8 mouse cellular contexts compared by ENCODE assay signal in the genomic region with DNA sequence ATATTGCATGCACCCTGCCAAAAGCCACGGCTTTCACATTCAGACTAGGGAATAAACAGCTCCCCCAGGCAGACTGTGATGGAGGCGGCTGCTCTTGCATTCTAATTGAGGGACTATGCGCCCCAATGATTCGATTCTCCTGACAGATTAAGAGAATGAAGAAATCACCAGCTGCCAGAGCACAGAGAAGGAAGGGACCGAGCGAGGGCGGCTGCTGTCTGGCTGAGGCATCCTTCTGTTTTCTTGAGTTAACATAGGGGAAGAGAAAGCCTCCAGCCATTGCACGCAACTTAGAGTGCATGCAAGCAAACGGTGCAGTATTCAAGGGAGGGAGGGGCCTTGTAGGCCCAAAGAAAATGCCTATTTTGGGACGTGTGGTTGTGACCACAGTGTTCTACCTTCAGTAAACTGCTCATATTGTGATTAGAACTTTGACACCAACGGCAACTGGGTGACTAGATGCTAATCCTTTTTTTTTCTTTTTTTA.
DNase-seq lines count a peak whose midpoint lies in the region; TF ChIP-seq lines count a peak whose summit lies in the region.

No protein-coding gene starts in this region.

- TF ChIP-seq CTCF in left cerebral cortex, adult 2 months (IDR thresholded peaks at IDR 0.05), result no peak

- intact Hi-C loops in left cerebral cortex, adult 2 months (cut with DNase I), result loop anchor here (5.0 to 10.0 kb wide), 2 partner anchors 101 to 441 kb away; a partner anchor contains a TSS

- no peak overlapping the region for H3K4me3 ChIP-seq in left cerebral cortex, adult 2 months

- 0 out of 2 replicates have a peak overlapping the region, but pooled peaks have one; percentile 19 for H3K27ac ChIP-seq in left cerebral cortex, adult 2 months

- peak; percentile 23 for DNase-seq in right cerebral cortex, adult 18-20 months
- DNase-seq in right cerebral cortex, postnatal 25 days, result no peak
- peak; percentile 13 to 20 for DNase-seq in frontal cortex, postnatal 36 days (ENCODE audit: low spot score in 2 of 2)
- DNase-seq in left cerebral cortex, adult 2 months (ENCODE audit: extremely low spot score in 1 of 2, low spot score in 2 of 2), result peak in 1 of 2 experiments; percentile 11
- peak; percentile 33 to 34 for DNase-seq in right cerebral cortex, postnatal 10 days (ENCODE audit: low spot score in 2 of 2)
- no peak for DNase-seq in adrenal gland, postnatal 25 days
- no peak for DNase-seq in urinary bladder, adult 18-20 months (ENCODE audit: low spot score in 2 of 2)
- DNase-seq in kidney, postnatal 4 days, result no peak

Comparison
In these comparisons a context has a peak if more than half of its experiments do, and no peak if none do; other contexts are left out.
1. DNase-seq: peak in right cerebral cortex, adult 18-20 months (single experiment), frontal cortex, postnatal 36 days (2 of 2) and right cerebral cortex, postnatal 10 days (2 of 2); none in right cerebral cortex, postnatal 25 days (single experiment), adrenal gland, postnatal 25 days (single experiment), urinary bladder, adult 18-20 months (0 of 2) and kidney, postnatal 4 days (0 of 2).